Mouse (Mus musculus): Measurements from ENCODE around the gene Prkd3. TPM values are rescaled to one million over a fixed set of nuclear protein-coding genes. Genes with fewer than 3 reads are reported as not detected.
A peak's percentile ranks its signal among the peaks of the same experiment; 100 is the strongest.

Gene Prkd3
- total RNA-seq, 2 experiments from 2014 or later = 24.8 to 27.6 TPM

DNA sequence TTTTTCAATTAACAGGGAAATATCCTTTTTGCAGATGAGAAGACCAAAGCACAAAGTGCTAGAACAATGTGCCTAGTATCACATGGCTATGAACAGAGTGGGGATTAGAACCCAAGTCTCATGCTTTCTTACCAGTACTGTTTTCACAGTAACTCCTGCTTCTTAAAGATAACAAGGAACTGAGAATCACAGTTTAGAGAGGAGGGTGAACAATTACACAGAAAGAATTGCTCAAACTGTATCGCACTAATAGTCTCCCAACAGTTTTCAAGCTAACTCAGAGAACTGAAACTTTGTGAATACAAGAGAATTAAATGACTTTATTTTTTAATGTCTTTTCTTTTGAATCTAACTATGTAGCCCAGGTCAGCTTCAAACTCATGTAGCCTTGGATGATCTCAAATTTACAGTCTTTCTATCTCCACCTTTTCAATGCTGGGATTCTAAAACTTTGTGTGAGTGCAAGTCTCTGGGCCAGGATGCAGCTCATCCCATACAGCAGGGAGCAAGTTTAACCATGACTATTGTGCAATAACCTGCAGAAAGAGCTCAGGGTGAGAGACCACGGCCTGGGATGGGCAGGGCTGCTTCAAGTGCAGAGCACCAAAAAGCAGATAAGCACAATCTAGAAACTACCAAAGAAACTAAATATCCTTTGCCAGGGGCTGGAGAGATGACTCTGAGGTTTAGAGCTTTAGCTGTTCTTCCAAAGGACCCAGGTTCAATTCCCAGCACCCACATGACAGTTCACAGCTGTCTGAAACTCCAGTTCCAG, 5.5 kb downstream of the Prkd3 start:
- peak; percentile 84 for ATAC-seq (replicated peaks; ENCODE audit: low FRiP score, low TSS enrichment, poor library complexity, severe bottlenecking)

GRCm38 (mm10) chr17:79013625-79014024, 7.0 kb downstream of the Prkd3 start:
- no peak for ATAC-seq (replicated peaks; ENCODE audit: low FRiP score, low TSS enrichment, poor library complexity, severe bottlenecking)

DNA sequence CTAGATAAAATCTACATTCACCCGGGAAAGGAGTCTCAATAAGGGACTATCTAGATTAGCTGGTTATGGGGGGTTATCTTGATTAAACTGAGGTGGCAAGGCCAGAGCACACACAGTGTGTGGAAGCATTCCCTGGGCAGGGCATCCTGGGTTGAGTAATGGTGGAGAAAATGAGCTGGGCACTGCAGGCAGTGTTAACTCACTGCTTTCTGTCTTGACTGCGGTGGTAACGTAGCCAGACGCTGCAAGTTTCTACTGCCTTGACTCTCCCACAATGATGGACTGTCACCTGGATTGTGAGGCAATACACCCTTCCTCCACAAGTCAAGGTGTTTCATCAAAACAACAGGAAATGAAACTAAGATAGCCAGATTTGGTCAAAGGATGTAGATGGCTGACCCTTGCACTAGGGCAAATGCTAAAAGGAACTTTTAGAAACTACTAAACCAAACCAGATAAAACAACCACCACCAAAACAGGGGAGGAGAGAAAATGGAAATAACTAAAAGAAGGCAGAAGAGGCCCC, 20.8 kb downstream of the Prkd3 start:
- ATAC-seq (replicated peaks; ENCODE audit: low FRiP score, low TSS enrichment, poor library complexity, severe bottlenecking) = no peak

- ATAC-seq (replicated peaks; ENCODE audit: low FRiP score, low TSS enrichment, poor library complexity, severe bottlenecking) = no peak
These were observed 21.4 kb downstream of the Prkd3 start for GRCm38 (mm10) chr17:78999189-78999588.

DNA sequence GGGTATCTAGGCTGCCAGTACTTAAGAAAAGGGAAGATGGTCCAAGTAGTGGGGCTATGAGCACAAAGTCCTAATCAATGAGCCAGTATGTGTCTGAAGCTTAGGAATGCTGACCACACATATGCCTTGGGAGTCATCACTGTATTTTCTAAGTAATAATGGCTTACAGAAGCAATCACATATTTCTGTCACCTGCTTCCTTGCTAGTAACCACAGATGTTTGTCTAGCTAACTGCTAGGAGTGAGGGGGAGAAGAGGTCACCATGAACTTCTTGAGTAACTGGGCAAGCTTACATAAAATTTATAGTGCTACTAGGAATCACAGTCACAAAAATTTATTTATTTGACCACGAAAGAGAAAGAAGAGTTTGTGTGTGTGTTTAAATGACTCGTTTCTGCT, 22.5 kb downstream of the Prkd3 start:
- no peak for ATAC-seq (replicated peaks; ENCODE audit: low FRiP score, low TSS enrichment, poor library complexity, severe bottlenecking)

DNA sequence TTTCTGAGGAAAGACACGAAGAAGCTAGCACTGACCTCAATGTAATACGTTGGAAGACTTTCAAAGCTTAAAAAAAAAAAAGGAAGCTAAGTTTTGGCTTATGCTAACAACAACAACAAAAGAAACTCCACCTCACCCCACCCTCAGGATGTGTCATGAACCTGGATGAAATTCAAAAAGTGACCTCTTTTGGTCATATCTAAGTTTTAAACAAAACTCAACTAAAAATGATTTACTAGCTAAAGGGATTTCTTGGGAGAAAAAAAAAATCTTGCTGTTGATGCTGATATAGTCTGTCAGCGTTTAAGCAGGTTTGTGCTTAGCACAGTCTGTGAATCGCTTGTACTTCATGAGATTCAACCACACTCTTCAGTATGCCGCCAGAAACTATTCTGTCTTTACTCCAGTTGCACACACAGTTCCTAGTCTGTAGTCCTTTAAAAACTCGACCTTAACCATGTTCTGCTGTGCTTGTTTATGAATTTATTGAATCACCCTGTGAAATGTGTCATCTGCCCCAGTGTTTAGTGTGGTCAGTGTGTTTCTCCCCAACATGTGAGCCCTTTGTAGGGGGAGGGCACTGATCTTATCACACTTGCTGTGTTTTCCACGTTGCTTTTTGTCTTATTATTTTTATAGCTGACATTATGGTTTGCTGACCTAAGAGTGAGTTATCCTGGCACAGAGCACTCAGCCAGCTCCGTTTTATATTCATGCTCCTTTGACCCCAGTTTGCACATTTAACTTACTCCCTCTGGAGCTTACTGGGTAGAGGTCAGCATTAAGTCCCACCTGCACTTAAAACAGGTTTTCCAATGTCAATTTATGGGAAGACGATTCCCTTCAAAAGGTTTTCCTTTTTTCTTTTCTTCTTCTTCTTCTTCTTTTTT, 25.4 kb downstream of the Prkd3 start:
- ATAC-seq (replicated peaks; ENCODE audit: low FRiP score, low TSS enrichment, poor library complexity, severe bottlenecking) = 0 out of 2 replicates have a peak, but pooled peaks have one; percentile 13

DNA sequence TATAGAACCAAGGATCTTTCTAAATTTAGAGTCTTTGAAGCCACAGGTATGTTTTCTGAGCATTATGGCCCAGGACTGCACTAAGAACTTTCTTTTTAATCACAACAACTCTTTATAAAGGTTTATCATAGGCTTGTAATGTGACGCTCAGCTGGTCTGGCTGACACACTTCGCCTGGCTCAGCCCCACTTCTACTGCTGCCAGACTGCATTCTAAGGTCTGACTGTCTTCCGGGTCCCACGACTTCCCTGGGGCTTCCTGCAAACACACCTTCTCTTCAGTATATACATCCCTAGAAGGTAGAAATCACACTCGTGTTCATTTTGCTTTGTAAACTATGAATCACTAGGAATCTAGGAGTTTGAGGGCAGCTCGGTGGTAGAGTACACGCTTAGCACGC, 26.2 kb downstream of the Prkd3 start:
- no peak for ATAC-seq (replicated peaks; ENCODE audit: low FRiP score, low TSS enrichment, poor library complexity, severe bottlenecking)

DNA sequence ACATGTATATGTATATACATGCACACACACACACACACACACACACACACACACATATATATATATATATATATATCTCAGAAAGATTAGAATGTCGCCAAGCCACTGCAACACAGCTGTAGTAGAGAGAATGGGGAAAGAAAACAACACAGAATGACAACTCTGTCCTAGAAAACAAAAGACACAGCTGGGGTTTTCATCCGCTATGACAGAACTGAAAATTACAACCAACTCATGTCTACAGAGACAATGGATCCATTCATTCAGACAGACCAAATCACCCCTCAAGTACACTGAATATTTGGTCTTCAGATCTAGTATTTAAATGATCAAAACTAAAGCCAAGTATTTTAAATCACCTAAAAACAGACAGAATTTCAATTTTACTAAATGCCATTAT, 26.9 kb downstream of the Prkd3 start:
- ATAC-seq (replicated peaks; ENCODE audit: low FRiP score, low TSS enrichment, poor library complexity, severe bottlenecking) = no peak

GRCm38 (mm10) chr17:78992303-78993027, 28.2 kb downstream of the Prkd3 start:
- peak; percentile 25 for ATAC-seq (replicated peaks; ENCODE audit: low FRiP score, low TSS enrichment, poor library complexity, severe bottlenecking)

- ATAC-seq (replicated peaks; ENCODE audit: low FRiP score, low TSS enrichment, poor library complexity, severe bottlenecking) = no peak
These were observed 29.1 kb downstream of the Prkd3 start for GRCm38 (mm10) chr17:78991549-78991948.

- ATAC-seq (replicated peaks; ENCODE audit: low FRiP score, low TSS enrichment, poor library complexity, severe bottlenecking) = 0 out of 2 replicates have a peak, but pooled peaks have one; percentile 37
These were observed 31.6 kb downstream of the Prkd3 start for GRCm38 (mm10) chr17:78989015-78989414.

- no peak for ATAC-seq (replicated peaks; ENCODE audit: low FRiP score, low TSS enrichment, poor library complexity, severe bottlenecking)
These were observed 36.9 kb downstream of the Prkd3 start for GRCm38 (mm10) chr17:78983736-78984135.

- no peak for ATAC-seq (replicated peaks; ENCODE audit: low FRiP score, low TSS enrichment, poor library complexity, severe bottlenecking)
These were observed 37.5 kb downstream of the Prkd3 start for GRCm38 (mm10) chr17:78983166-78983565.

GRCm38 (mm10) chr17:78968500-78968899, 52.1 kb downstream of the Prkd3 start:
- ATAC-seq (replicated peaks; ENCODE audit: low FRiP score, low TSS enrichment, poor library complexity, severe bottlenecking) = no peak

DNA sequence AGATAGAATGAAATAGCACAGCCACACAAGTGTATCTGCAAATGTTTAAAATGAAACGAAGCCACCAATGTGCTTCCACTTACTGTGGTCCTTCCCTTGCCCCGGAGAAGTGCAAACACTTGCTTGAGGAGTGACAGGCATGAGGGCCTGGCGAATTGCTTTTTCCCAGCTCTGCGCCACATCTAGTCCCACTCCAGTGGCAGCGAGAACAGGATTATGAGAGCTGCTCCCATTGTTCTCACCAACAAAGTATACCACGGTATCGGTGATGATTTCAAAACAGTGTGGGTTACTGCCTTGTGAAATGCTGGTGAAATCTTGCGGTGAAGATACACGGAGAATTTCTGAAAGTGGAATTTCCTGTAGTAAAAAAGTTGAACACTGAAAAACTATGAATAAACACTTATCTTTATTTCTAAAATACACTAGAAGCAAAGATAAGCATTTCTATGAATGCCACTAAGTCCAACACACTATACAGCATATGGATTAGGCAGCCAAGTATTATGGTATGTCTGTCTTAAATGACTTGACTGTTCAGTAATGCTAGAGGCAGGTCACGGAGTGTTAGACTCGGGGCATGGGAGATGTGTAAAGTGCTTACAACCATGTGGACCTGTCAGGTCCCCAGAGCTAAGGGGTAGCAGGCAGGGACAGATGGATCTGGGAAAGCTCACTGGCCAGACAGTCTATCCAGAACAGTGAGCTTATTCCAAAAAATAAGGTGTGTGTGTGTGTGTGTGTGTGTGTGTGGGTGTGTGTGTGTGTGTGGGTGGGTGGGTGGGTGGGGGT, 54.3 kb downstream of the Prkd3 start:
- no peak for ATAC-seq (replicated peaks; ENCODE audit: low FRiP score, low TSS enrichment, poor library complexity, severe bottlenecking)

DNA sequence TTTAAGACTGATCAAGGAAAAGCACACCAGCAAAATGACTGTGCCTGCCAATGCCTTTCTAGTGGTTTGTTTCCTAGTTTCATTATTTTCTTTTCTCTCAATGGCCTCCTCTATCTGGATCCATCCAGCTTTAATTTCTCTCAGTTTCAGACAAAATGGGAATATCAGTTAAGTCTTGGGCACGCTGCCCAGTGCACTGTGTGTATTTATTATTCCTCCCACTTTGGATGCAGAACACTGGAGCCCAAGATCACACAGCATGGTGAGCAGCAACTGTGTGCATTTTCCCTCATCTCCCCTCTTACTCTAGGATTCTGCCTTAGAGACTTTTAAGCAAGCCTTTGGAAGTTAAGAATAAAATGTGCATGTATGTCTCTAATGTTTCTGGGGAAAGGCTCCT, 56.2 kb downstream of the Prkd3 start:
- no peak for ATAC-seq (replicated peaks; ENCODE audit: low FRiP score, low TSS enrichment, poor library complexity, severe bottlenecking)

- ATAC-seq (replicated peaks; ENCODE audit: low FRiP score, low TSS enrichment, poor library complexity, severe bottlenecking) = 0 out of 2 replicates have a peak, but pooled peaks have one; percentile 30
These were observed 61.1 kb downstream of the Prkd3 start for GRCm38 (mm10) chr17:78959473-78959872.

GRCm38 (mm10) chr17:78953240-78953639, 67.4 kb downstream of the Prkd3 start:
- ATAC-seq (replicated peaks; ENCODE audit: low FRiP score, low TSS enrichment, poor library complexity, severe bottlenecking) = no peak

DNA sequence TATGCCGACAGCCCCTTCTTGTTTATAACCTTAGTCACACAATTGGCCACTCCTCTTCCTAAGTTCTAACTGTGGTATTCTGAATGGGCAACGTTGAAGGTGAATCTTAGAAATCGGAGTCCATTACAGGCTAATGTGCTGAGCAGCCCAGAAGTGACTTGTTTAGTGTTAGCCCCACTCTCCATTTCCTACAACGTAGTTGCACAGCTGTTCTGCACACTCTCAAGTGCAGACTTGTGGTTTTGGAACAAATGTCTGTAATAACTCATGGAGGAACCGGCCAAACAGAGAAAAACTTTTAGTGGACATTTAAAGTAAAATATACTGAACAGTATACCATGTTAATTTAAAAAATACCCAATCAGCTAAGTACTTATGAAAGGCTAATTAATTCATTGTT, 68.5 kb downstream of the Prkd3 start:
- no peak for ATAC-seq (replicated peaks; ENCODE audit: low FRiP score, low TSS enrichment, poor library complexity, severe bottlenecking)

Measured in megakaryocyte-erythroid progenitor cell, adult 5-6 weeks (primary cell).